Mouse (Mus musculus): ENCODE measurements around the gene Eri2.
"Not testable (repeated sequence)": the region's sequence is repeated elsewhere in the genome, so short reads cannot be mapped to it uniquely, and the experiment has no call there.

The Eri2 gene

GRCm38 (mm10) chr7:119744321-119744720, 49.5 kb downstream of the Eri2 start:
- in situ Hi-C loops (cut with MseI, MboI), result no loop called here

- in situ Hi-C loops (cut with MseI, MboI), result not testable (repeated sequence)
These were observed 53.9 kb downstream of the Eri2 start for GRCm38 (mm10) chr7:119739798-119740468.

GRCm38 (mm10) chr7:119738877-119739276, 55.0 kb downstream of the Eri2 start:
- in situ Hi-C loops (cut with MseI, MboI), result no loop called here

GRCm38 (mm10) chr7:119731262-119731661, 62.6 kb downstream of the Eri2 start:
- in situ Hi-C loops (cut with MseI, MboI), result not testable (repeated sequence)

GRCm38 (mm10) chr7:119727621-119728020, 66.2 kb downstream of the Eri2 start:
- in situ Hi-C loops (cut with MseI, MboI), result no loop called here

- in situ Hi-C loops (cut with MseI, MboI), result no loop called here
These were observed 72.9 kb downstream of the Eri2 start for GRCm38 (mm10) chr7:119720947-119721310.

GRCm38 (mm10) chr7:119720253-119720946, 73.5 kb downstream of the Eri2 start, which contains the start of gene Thumpd1:
TSS of gene Thumpd1 (minus strand) at chr7:119720798.
- in situ Hi-C loops (cut with MseI, MboI), result no loop called here
